Mouse (Mus musculus): ENCODE measurements around the gene Aqp9. TPM values are rescaled to one million over a fixed set of nuclear protein-coding genes. Genes with fewer than 3 reads are reported as not detected.

Aqp9 gene
- polyA plus RNA-seq, 1 experiment from 2014 or later = 0.36 TPM

GRCm38 (mm10) chr9:71103521-71103920 lies 65.0 kb downstream of the Aqp9 start:
- no peak overlapping the region for H3K27ac ChIP-seq (ENCODE audit: low read depth, low read length)
- no peaks in the 10 kb centered on the region for H3K9me3 ChIP-seq (replicated peaks; ENCODE audit: control insufficient read depth, low read length)
- no peak overlapping the region for H3K4me2 ChIP-seq
- no peak for ATAC-seq (replicated peaks; ENCODE audit: insufficient number of reproducible peaks, low FRiP score, low TSS enrichment)
- no peaks in the 10 kb centered on the region for H3K27me3 ChIP-seq (ENCODE audit: control insufficient read depth, insufficient read depth, low read length)
- H3K9ac ChIP-seq (ENCODE audit: low read depth, low read length) = no peak overlapping the region
- H3K4me3 ChIP-seq (ENCODE audit: low read depth, low read length) = no peak overlapping the region
- no peaks in the 10 kb centered on the region for H3K4me1 ChIP-seq (ENCODE audit: control insufficient read depth, insufficient read depth, low read length)
- no peaks in the 10 kb centered on the region for H3K36me3 ChIP-seq (ENCODE audit: control insufficient read depth, insufficient read depth, low read length)
- WGBS (ENCODE audit: insufficient replicate concordance) = 88% methylated on average over 5 of the region's 5 CpGs

- no peaks in the 10 kb centered on the region for H3K27me3 ChIP-seq (ENCODE audit: control insufficient read depth, insufficient read depth, low read length)
- no peaks in the 10 kb centered on the region for H3K4me1 ChIP-seq (ENCODE audit: control insufficient read depth, insufficient read depth, low read length)
- ATAC-seq (replicated peaks; ENCODE audit: insufficient number of reproducible peaks, low FRiP score, low TSS enrichment) = no peak
- H3K9me3 ChIP-seq (replicated peaks; ENCODE audit: control insufficient read depth, low read length) = no peaks in the 10 kb centered on the region
- no peaks in the 10 kb centered on the region for H3K36me3 ChIP-seq (ENCODE audit: control insufficient read depth, insufficient read depth, low read length)
- no peak overlapping the region for H3K27ac ChIP-seq (ENCODE audit: low read depth, low read length)
- no peak overlapping the region for H3K9ac ChIP-seq (ENCODE audit: low read depth, low read length)
- H3K4me3 ChIP-seq (ENCODE audit: low read depth, low read length) = no peak overlapping the region
- WGBS (ENCODE audit: insufficient replicate concordance) = 77% methylated on average over 6 of the region's 6 CpGs
- no peak overlapping the region for H3K4me2 ChIP-seq
Measured at GRCm38 (mm10) chr9:71094066-71094465, 74.4 kb downstream of the Aqp9 start.

GRCm38 (mm10) chr9:71092038-71092437 lies 76.4 kb downstream of the Aqp9 start:
- H3K36me3 ChIP-seq (ENCODE audit: control insufficient read depth, insufficient read depth, low read length) = no peaks in the 10 kb centered on the region
- H3K4me3 ChIP-seq (ENCODE audit: low read depth, low read length) = no peak overlapping the region
- H3K9ac ChIP-seq (ENCODE audit: low read depth, low read length) = no peak overlapping the region
- no peak overlapping the region for H3K27ac ChIP-seq (ENCODE audit: low read depth, low read length)
- ATAC-seq (replicated peaks; ENCODE audit: insufficient number of reproducible peaks, low FRiP score, low TSS enrichment) = no peak
- 81% methylated on average over 5 of the region's 5 CpGs for WGBS (ENCODE audit: insufficient replicate concordance)
- H3K27me3 ChIP-seq (ENCODE audit: control insufficient read depth, insufficient read depth, low read length) = no peaks in the 10 kb centered on the region
- H3K4me1 ChIP-seq (ENCODE audit: control insufficient read depth, insufficient read depth, low read length) = no peaks in the 10 kb centered on the region
- no peaks in the 10 kb centered on the region for H3K9me3 ChIP-seq (replicated peaks; ENCODE audit: control insufficient read depth, low read length)
- no peak overlapping the region for H3K4me2 ChIP-seq

GRCm38 (mm10) chr9:71079201-71079600 lies 89.3 kb downstream of the Aqp9 start:
- Histone ChIP-seq H3K4me1 (ENCODE audit: control insufficient read depth, insufficient read depth, low read length) (no peaks in the 10 kb centered on the region), H3K4me3 (ENCODE audit: low read depth, low read length) (no peak overlapping the region), H3K36me3 (ENCODE audit: control insufficient read depth, insufficient read depth, low read length) (no peaks in the 10 kb centered on the region), H3K4me2 (no peak overlapping the region), H3K9ac (ENCODE audit: low read depth, low read length) (no peak overlapping the region), H3K27ac (ENCODE audit: low read depth, low read length) (no peak overlapping the region), H3K27me3 (ENCODE audit: control insufficient read depth, insufficient read depth, low read length) (no peaks in the 10 kb centered on the region), H3K9me3 (replicated peaks; ENCODE audit: control insufficient read depth, low read length) (no peaks in the 10 kb centered on the region)
- no peak for ATAC-seq (replicated peaks; ENCODE audit: insufficient number of reproducible peaks, low FRiP score, low TSS enrichment)
- 43% methylated on average over 7 of the region's 7 CpGs for WGBS (ENCODE audit: insufficient replicate concordance)

GRCm38 (mm10) chr9:71077251-71077825 lies 91.1 kb downstream of the Aqp9 start:
- Histone ChIP-seq H3K4me3 (ENCODE audit: low read depth, low read length) (no peak overlapping the region), H3K27me3 (ENCODE audit: control insufficient read depth, insufficient read depth, low read length) (no peaks in the 10 kb centered on the region), H3K36me3 (ENCODE audit: control insufficient read depth, insufficient read depth, low read length) (no peaks in the 10 kb centered on the region), H3K27ac (ENCODE audit: low read depth, low read length) (no peak overlapping the region), H3K9me3 (replicated peaks; ENCODE audit: control insufficient read depth, low read length) (no peaks in the 10 kb centered on the region), H3K9ac (ENCODE audit: low read depth, low read length) (no peak overlapping the region), H3K4me1 (ENCODE audit: control insufficient read depth, insufficient read depth, low read length) (no peaks in the 10 kb centered on the region), H3K4me2 (no peak overlapping the region)
- no peak for ATAC-seq (replicated peaks; ENCODE audit: insufficient number of reproducible peaks, low FRiP score, low TSS enrichment)
- WGBS (ENCODE audit: insufficient replicate concordance) = 78% methylated on average over 5 of the region's 5 CpGs

GRCm38 (mm10) chr9:71076201-71076648 lies 92.3 kb downstream of the Aqp9 start:
- 73% methylated on average over 12 of the region's 12 CpGs for WGBS (ENCODE audit: insufficient replicate concordance)
- ATAC-seq (replicated peaks; ENCODE audit: insufficient number of reproducible peaks, low FRiP score, low TSS enrichment) = no peak
- no peak overlapping the region for H3K4me3 ChIP-seq (ENCODE audit: low read depth, low read length)
- no peaks in the 10 kb centered on the region for H3K9me3 ChIP-seq (replicated peaks; ENCODE audit: control insufficient read depth, low read length)
- H3K4me2 ChIP-seq = no peak overlapping the region
- no peak overlapping the region for H3K9ac ChIP-seq (ENCODE audit: low read depth, low read length)
- no peak overlapping the region for H3K27ac ChIP-seq (ENCODE audit: low read depth, low read length)
- H3K27me3 ChIP-seq (ENCODE audit: control insufficient read depth, insufficient read depth, low read length) = no peaks in the 10 kb centered on the region
- H3K4me1 ChIP-seq (ENCODE audit: control insufficient read depth, insufficient read depth, low read length) = no peaks in the 10 kb centered on the region
- no peaks in the 10 kb centered on the region for H3K36me3 ChIP-seq (ENCODE audit: control insufficient read depth, insufficient read depth, low read length)

GRCm38 (mm10) chr9:71073831-71074230 lies 94.7 kb downstream of the Aqp9 start:
- no peak overlapping the region for H3K4me3 ChIP-seq (ENCODE audit: low read depth, low read length)
- WGBS (ENCODE audit: insufficient replicate concordance) = 55% methylated on average over 4 of the region's 4 CpGs
- H3K4me2 ChIP-seq = no peak overlapping the region
- no peaks in the 10 kb centered on the region for H3K9me3 ChIP-seq (replicated peaks; ENCODE audit: control insufficient read depth, low read length)
- H3K27ac ChIP-seq (ENCODE audit: low read depth, low read length) = no peak overlapping the region
- no peaks in the 10 kb centered on the region for H3K4me1 ChIP-seq (ENCODE audit: control insufficient read depth, insufficient read depth, low read length)
- H3K27me3 ChIP-seq (ENCODE audit: control insufficient read depth, insufficient read depth, low read length) = no peaks in the 10 kb centered on the region
- H3K36me3 ChIP-seq (ENCODE audit: control insufficient read depth, insufficient read depth, low read length) = no peaks in the 10 kb centered on the region
- no peak for ATAC-seq (replicated peaks; ENCODE audit: insufficient number of reproducible peaks, low FRiP score, low TSS enrichment)
- H3K9ac ChIP-seq (ENCODE audit: low read depth, low read length) = no peak overlapping the region

- H3K27ac ChIP-seq (ENCODE audit: low read depth, low read length) = no peak overlapping the region
- no peak overlapping the region for H3K4me3 ChIP-seq (ENCODE audit: low read depth, low read length)
- WGBS (ENCODE audit: insufficient replicate concordance) = 57% methylated on average over 4 of the region's 4 CpGs
- ATAC-seq (replicated peaks; ENCODE audit: insufficient number of reproducible peaks, low FRiP score, low TSS enrichment) = no peak
- H3K4me2 ChIP-seq = no peak overlapping the region
- H3K9me3 ChIP-seq (replicated peaks; ENCODE audit: control insufficient read depth, low read length) = no peaks in the 10 kb centered on the region
- H3K4me1 ChIP-seq (ENCODE audit: control insufficient read depth, insufficient read depth, low read length) = no peaks in the 10 kb centered on the region
- no peaks in the 10 kb centered on the region for H3K36me3 ChIP-seq (ENCODE audit: control insufficient read depth, insufficient read depth, low read length)
- no peak overlapping the region for H3K9ac ChIP-seq (ENCODE audit: low read depth, low read length)
- no peaks in the 10 kb centered on the region for H3K27me3 ChIP-seq (ENCODE audit: control insufficient read depth, insufficient read depth, low read length)
Measured at GRCm38 (mm10) chr9:71073076-71073475, 95.4 kb downstream of the Aqp9 start.

- no peaks in the 10 kb centered on the region for H3K36me3 ChIP-seq (ENCODE audit: control insufficient read depth, insufficient read depth, low read length)
- no peaks in the 10 kb centered on the region for H3K9me3 ChIP-seq (replicated peaks; ENCODE audit: control insufficient read depth, low read length)
- WGBS (ENCODE audit: insufficient replicate concordance) = 55% methylated on average over 7 of the region's 7 CpGs
- H3K4me2 ChIP-seq = no peak overlapping the region
- no peak overlapping the region for H3K9ac ChIP-seq (ENCODE audit: low read depth, low read length)
- H3K4me1 ChIP-seq (ENCODE audit: control insufficient read depth, insufficient read depth, low read length) = no peaks in the 10 kb centered on the region
- H3K27me3 ChIP-seq (ENCODE audit: control insufficient read depth, insufficient read depth, low read length) = no peaks in the 10 kb centered on the region
- no peak for ATAC-seq (replicated peaks; ENCODE audit: insufficient number of reproducible peaks, low FRiP score, low TSS enrichment)
- no peak overlapping the region for H3K27ac ChIP-seq (ENCODE audit: low read depth, low read length)
- no peak overlapping the region for H3K4me3 ChIP-seq (ENCODE audit: low read depth, low read length)
Measured at GRCm38 (mm10) chr9:71072502-71072901, 96.0 kb downstream of the Aqp9 start.

Data from heart, embryonic 11.5 days (tissue).